Mouse (Mus musculus): Measurements from ENCODE around the gene A630095E13Rik. TPM values are rescaled to one million over a fixed set of nuclear protein-coding genes. Genes with fewer than 3 reads are reported as not detected.

A630095E13Rik gene
- not detected for total RNA-seq (2023)

DNA sequence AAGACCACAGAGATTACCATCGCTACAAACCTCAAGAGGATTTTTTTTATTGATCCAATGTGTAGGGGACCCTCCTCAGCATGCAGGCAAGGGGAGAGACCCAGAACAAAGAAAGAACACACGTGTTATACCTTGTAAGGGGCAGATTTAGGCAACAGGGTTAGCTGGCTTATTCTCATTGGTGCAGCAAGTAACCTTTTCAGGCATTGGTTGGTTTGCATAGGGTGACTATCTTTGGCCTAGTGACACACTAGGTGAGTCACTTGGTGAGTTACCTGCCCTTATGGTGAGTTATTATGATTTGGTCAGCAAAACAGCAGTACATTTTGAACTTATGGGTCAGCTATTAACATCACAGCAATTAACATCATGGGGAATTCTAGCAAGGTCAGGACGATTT lies at the start of gene A630095E13Rik:
TSS of gene A630095E13Rik (minus strand) at position 101 of the 400 bp plus-strand sequence.

GRCm38 (mm10) chr9:36692920-36693319 lies 49.7 kb upstream of the A630095E13Rik start, which contains the start of gene Acrv1:
Gene Acrv1, plus strand, starts transcription at chr9:36693220.

Other genes starting within 250 kb of the A630095E13Rik start
- not detected for gene Gm7257, start 211.5 kb downstream of the A630095E13Rik start, total RNA-seq (2023)
- gene Gm9513, start 167.7 kb downstream of the A630095E13Rik start, total RNA-seq (2023), result not detected
- not detected for gene Gm5615, start 101.4 kb downstream of the A630095E13Rik start, total RNA-seq (2023)
- not detected for gene Gm17689, start 60.7 kb downstream of the A630095E13Rik start, total RNA-seq (2023)
- not detected for gene Acrv1, start 49.8 kb upstream of the A630095E13Rik start, total RNA-seq (2023)
- 10 to 100 TPM in 1 of 2 experiments, 1 to 10 TPM in 1; 6.3 to 10.6 TPM for gene Chek1, start 83.7 kb upstream of the A630095E13Rik start, total RNA-seq (2023)
- gene Stt3a, start 124.3 kb upstream of the A630095E13Rik start, total RNA-seq (2023), result 100 to 1,000 TPM; 146 to 150 TPM
- 10 to 100 TPM; 45.5 to 47.2 TPM for gene Ei24, start 154.0 kb upstream of the A630095E13Rik start, total RNA-seq (2023)
- not detected for gene Fez1, start 178.5 kb upstream of the A630095E13Rik start, total RNA-seq (2023)

All from T-cell, adult 66 days (primary cell).